Mouse (Mus musculus) kidney, postnatal 10 days (tissue): ENCODE measurements around the gene Ptprr.
A peak's percentile ranks its signal among the peaks of the same experiment; 100 is the strongest.

Source experiments
- DNase-seq: peaks from one replicate; pipeline ENCODE4 v3.0.0; 2021; ENCODE audit warnings: mixed read lengths

Ptprr gene

DNA sequence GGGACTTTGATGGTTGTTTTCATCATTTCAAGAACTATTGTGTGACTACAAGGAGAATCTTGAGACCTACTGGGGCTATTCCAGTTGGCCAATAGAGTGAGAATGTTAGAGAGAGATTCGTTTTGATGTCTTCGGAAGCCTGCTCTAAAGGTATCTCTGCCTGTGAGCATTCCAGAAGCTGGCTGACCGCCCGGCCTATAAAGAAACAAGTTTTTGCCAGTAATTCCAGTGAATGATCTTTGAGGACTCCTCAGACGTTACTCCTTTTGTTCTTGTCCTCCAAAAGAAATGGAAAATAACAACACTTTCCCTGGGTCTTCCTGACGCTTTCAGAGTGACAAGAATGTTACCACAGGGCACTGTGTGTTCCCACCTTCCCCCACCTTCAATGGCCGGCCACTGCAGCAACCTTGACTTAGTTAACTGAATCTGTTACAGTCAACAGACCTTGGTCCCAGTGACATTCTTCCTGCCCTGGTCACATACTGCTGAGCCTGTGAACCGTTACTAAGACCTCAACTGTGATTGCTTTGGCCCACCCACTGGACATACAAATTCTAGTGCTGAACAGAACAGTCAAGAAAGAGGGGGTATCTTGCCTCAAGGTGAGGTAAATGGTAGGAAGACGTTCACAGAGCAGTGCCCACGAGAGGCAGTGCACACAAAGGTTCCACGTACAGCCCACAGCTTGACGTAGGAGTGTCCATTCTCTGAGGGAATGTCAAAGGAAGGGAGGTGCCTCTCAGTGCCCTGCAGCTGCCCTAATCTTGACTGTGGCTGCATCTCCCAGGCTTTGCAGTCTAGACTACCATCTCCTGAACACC, 252.8 kb downstream of the Ptprr start:
- peak; percentile 35 for DNase-seq

- peak; percentile 51 for DNase-seq
These were observed 253.5 kb downstream of the Ptprr start for GRCm38 (mm10) chr10:116271470-116271915.

GRCm38 (mm10) chr10:116272156-116272555, 254.1 kb downstream of the Ptprr start:
- DNase-seq, result no peak

- no peak for DNase-seq
These were observed 257.3 kb downstream of the Ptprr start, which contains the start of gene Ptprb for GRCm38 (mm10) chr10:116275280-116275679. Gene Ptprb (plus strand): TSS chr10:116275523.

DNA sequence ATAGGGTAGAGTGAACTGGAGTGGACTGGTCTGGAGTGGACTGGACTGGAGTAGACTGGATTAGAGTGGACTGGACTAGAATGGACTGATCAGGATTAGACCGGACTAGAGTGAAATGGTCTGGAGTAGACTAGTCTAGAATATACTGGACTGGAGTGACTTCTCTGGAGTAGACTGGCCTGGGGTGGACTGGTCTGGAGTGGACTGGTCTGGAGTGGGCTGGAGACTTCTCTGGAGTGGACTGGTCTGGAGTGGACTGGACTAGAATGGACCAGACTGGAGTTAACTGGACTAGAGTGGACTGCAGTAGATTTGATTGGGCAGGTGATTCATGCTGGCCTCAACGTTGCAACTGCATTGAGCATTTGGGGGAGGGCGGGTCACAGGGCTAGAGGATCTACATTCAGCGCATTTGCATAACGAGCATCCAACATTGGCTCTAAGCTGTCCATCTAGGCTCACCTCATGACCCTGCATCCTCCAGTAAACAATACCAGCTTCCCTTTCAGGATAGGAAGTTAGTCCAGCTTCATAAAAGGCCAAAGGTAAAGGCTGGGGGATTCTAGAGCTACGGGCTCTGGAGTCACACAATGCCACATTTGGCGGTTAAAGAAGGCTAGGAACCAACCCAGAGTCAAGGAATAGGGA, 268.8 kb downstream of the Ptprr start:
- DNase-seq, result peak; percentile 43

- DNase-seq, result peak; percentile 65
These were observed 270.1 kb downstream of the Ptprr start for GRCm38 (mm10) chr10:116288130-116288529.

GRCm38 (mm10) chr10:116290483-116290882, 272.5 kb downstream of the Ptprr start:
- no peak for DNase-seq

- no peak for DNase-seq
These were observed 273.2 kb downstream of the Ptprr start for GRCm38 (mm10) chr10:116291153-116291755.

DNA sequence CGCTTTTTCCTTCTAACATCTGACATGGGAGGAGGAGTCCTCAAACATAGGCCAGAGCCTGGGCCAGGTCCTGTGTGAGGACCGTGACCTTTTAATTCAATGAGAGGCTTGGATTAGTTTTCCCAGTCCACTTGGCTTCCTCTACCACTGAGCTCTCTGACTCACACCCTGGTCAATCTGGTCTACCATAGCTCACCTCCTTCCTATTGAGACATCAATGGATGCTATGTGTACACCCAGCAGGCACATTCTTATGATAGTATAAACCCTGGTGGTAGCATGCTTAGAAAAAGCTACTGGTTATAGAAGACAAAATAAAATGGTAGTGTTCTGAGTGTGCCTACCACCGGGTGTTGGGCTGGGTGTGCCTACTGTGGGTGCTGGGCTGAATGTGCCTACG, 278.4 kb downstream of the Ptprr start:
- no peak for DNase-seq

DNA sequence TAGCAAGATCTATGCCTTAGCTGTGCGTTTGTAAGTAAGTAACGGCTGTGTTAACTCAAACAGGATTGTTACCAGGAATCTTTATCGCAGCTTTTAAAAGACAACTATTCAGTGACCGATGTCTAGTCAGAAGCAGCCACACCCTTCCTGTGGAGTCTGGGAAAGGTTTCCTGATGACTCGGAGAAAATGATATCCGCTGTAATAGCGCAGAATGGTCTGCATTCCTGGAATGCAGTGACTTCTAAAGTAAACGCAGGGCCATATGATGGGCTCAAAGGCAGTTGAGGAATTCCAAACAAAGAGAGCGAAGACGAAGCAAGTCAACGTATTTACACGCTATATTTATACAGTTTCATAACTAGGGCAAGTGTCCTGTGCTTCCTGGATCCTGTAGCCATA, 279.8 kb downstream of the Ptprr start:
- DNase-seq, result no peak

DNA sequence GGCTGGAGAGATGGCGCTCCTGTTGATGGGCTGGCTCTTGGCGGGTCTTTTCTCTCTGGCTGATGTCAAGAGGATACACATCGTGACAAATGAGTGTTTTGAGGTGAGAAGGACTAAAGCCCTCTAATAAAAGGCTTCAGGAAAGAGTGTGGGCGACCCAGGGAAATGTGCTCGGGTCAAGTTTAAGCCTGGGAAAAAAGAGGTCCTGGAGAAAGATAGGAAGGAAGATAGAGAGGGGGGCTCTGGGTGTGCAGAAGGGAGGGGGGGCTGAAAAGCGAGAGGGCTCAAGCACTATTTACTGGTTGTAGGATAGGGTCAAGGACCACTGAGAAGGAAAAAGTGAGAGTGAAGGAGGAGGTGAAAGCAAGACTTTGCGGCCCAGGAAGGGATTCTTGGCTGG, 282.8 kb downstream of the Ptprr start:
- DNase-seq, result peak; percentile 39

DNA sequence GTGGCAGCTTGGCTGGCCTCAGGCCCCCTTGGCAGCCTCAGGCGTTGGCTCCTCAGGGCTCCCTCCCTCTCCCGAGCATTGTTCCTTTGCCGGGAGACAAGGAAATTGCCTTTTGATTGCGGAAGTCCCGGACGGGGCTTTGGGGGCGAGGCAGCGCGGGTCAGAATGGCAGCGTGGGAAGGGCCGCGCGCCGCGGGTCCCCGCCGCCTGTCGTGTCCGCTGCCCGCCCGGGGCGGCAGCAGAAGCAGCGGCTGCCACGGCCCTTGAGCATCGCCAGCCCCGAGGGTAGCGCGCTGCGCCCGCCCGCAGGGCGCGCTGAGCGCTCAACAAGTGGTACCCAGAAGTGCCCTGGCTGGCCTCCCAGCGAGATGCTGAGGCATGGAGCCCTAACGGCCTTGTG, 283.2 kb downstream of the Ptprr start:
- DNase-seq, result peak; percentile 78

GRCm38 (mm10) chr10:116304355-116304754, 286.3 kb downstream of the Ptprr start:
- DNase-seq, result no peak

GRCm38 (mm10) chr10:116309460-116309859, 291.4 kb downstream of the Ptprr start:
- DNase-seq, result no peak

DNA sequence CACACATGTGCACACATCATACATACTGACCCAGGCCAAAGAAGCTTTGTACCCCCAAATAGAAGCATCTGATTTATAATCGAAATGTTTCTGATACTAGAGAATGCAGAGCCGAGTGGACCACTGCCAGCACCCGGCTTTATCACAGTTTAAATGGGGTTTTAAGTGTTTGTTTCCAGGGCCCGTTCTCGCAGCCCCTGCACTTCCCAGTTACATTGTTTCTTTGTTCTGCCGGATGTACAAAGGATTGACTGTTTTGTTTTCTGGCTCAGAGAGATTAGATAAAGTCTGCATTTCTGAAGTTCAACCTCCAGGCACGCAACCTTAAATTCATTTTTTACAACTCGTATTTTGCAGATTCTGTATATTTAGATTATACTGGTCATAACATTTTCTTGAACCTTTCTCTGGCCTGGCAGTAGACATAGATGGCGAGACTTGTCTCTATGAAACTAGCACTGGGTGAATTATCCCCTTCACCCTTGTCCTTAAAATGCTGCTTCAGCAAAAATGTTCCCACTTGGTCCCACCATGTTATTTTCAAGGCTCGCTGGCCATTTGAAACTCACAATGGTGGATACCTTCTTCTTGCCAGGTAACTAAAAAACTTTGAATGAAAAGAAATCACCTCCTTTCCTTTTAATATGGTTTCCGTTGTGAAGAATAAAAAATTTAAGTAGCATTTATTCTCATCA, 292.6 kb downstream of the Ptprr start:
- DNase-seq, result peak; percentile 50

DNA sequence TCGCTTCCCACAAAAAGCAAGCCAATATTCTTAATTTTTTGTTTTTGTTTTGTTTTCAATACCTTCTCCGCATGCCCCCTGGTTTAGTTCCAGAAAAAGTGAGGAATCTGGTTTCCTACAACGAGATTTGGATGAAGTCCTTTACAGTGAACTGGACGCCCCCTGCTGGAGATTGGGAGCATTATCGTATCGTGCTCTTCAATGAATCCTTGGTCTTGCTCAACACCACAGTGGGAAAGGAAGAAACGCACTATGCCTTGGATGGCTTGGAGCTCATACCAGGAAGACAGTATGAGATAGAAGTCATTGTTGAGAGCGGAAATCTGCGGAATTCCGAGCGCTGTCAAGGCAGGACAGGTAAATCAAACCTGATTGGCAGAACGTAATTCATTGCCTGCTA, 301.2 kb downstream of the Ptprr start:
- peak; percentile 89 for DNase-seq
